Mouse (Mus musculus) cerebral cortex, adult 2 months (tissue): Measurements from ENCODE around the gene Exosc8.

Experiments used
- WGBS: fragments of 180-500 bp; shearing (Covaris S2); methylation state at CpG from one replicate; pipeline ENCODE4 v1.1.7; 2018; 5-methylcytosine and 5-hydroxymethylcytosine counted together

Exosc8 gene

DNA sequence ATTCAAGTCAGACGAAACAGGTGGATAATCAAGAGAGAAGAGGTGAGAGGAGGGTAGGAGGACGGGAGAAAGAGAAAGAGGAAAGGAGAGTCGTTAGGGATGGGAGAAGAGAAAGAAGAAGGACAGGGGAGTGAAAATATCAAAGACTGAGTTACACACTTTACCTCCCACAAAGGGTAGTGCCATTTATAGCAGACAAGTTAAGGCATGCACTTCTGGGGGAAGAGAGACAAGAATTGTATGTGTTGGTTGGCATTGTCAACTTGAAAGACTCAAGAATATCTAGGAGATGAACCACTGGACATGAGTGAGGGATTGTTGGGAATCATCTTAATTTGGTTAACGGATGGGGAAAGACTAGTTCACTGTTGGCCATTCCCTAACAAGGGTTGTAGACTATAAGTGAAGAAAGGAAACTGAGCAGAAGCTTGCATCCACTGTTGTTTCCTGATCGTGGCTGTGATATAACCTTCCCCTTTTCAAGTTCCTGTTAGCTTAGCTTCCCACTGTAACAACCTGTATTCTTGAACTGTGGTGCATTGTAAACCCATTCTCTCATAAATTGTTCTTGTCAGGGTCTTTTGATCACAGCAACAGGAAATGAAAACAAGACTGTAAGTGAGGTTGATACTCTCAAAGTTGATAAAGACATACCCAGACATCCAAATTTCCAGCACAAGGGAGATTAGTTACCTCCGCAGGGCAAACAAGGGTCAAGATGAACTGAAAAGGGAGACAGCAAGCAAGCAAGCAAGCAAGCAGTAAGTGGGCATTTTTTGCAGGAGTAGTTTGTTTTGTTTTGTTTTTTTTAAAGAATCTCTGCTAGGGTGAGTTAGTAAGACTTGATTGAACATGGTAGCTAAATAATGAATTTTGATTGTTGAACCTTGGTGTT lies 53.6 kb downstream of the Exosc8 start:
- 75% methylated on average over 6 of the region's 6 CpGs for WGBS
